Mouse (Mus musculus): ENCODE measurements around the gene Hivep2.

DNA sequence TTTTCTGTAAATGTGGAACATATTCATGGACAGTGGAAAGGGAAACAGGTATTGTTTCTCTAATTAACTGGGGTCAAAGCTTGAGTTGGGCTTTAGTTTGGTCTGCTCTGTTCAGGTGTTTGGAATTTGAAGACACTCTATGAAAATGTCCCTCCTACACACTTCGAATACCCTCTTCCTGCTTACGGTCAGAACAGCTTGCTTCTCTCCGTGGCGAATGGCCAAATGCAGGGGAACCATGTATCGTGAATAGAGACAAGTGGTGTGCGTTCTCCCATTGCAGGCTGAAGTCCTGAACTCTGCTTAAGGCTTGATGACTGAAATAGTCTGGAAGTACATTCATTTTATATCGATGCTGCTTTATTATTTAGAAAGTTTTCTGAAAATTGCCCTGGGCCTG, 63.1 kb downstream of the Hivep2 start:
- TF ChIP-seq GATA1 (IDR thresholded peaks at IDR 0.05; ENCODE audit: borderline replicate concordance, low read length) (no peak), FLI1 (IDR thresholded peaks at IDR 0.05; ENCODE audit: low read length) (no peak)
